Comparison of ENCODE assay signal across 23 mouse cellular contexts in genomic region chr1:118727075-118727474, GRCm38 (mm10).
"Had no signal": no experiment of that assay in that cellular context is flagged by ENCODE, and none has a peak within 500 bp of the region (broad histone marks: within the 10 kb centered on the region; RNA-seq: fewer than 3 reads in every experiment).

No protein-coding gene starts in this region.

- H3K36me3 ChIP-seq: liver, embryonic 13.5 days; liver, embryonic 15.5 days; lung, embryonic 15.5 days; midbrain, embryonic 10.5 days; midbrain, embryonic 12.5 days; neural tube, embryonic 13.5 days; neural tube, embryonic 15.5 days had no signal

- ATAC-seq: liver, postnatal 0 days; lung, postnatal 0 days; midbrain, embryonic 16.5 days had no signal

- H3K27me3 ChIP-seq: liver, embryonic 13.5 days; liver, embryonic 15.5 days; lung, embryonic 15.5 days; midbrain, embryonic 12.5 days; neural tube, embryonic 13.5 days; neural tube, embryonic 15.5 days had no signal

- DNase-seq: liver, embryonic 13.5 days; liver, postnatal 0 days; lung, adult 2 months; lung, postnatal 14 days; lung, postnatal 4 days; midbrain, embryonic 14.5 days; retina, postnatal 1 day; right cerebral cortex, adult 18-20 months; right cerebral cortex, postnatal 25 days; right cerebral cortex, postnatal 4 days; spleen, adult 18-20 months; thymus, adult 18-20 months; thymus, postnatal 25 days; thymus, postnatal 4 days had no signal

- H3K9me3 ChIP-seq: liver, embryonic 15.5 days; lung, embryonic 15.5 days; midbrain, embryonic 10.5 days; midbrain, embryonic 12.5 days; neural tube, embryonic 15.5 days had no signal

- H3K4me1 ChIP-seq: liver, embryonic 13.5 days; liver, embryonic 15.5 days; lung, embryonic 15.5 days; midbrain, embryonic 12.5 days; neural tube, embryonic 13.5 days; neural tube, embryonic 15.5 days had no signal

- H3K4me3 ChIP-seq: liver, embryonic 13.5 days; liver, embryonic 15.5 days; lung, embryonic 15.5 days; midbrain, embryonic 10.5 days; midbrain, embryonic 12.5 days; myocyte; neural tube, embryonic 13.5 days; neural tube, embryonic 15.5 days had no signal
